Comparison of ENCODE assay signal across 15 mouse cellular contexts in the genomic region with DNA sequence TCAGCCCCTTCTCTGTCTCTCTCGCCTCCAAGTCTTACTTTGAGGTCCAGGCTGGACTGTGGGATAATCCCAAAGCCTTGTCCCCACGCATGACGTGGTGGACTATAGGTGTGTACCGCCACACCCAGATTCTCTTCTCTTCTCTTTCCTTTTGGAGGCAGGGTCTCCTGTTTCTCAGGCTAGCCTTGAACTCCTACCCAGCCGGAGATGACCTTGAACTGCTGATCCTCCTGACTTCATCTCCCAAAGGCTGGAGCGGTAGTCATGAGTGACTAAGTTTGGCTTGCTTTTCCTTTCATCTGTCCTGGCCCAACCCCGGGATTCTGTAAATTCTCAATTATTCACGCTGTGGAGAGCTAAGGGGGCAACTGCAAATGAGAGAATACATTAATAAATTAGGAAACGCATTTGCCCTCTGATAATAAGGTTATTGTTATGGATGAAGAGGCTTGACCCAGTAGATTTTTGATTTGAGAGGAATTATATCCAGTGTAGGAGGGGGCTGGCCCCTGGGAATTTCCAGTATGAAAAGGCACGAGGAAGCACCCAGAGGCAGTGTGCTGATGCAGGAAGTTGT. TPM values are rescaled to one million over a fixed set of nuclear protein-coding genes. Genes with fewer than 3 reads are reported as not detected.
DNase-seq lines count a peak whose midpoint lies in the region; ATAC-seq and TF ChIP-seq lines count a peak whose summit lies in the region.
"Had no signal": no experiment of that assay in that cellular context is flagged by ENCODE, and none has a peak within 500 bp of the region (broad histone marks: within the 10 kb centered on the region; RNA-seq: fewer than 3 reads in every experiment).

No protein-coding gene starts in this region.

- no peak overlapping the region for H3K4me2 ChIP-seq in hindbrain, embryonic 12.5 days (replicated peaks)
- H3K4me2 ChIP-seq in hindbrain, embryonic 16.5 days (ENCODE audit: low read length): no peak overlapping the region
- H3K4me2 ChIP-seq in liver, embryonic 14.5 days (ENCODE audit: low read depth): peak overlapping the region; percentile 37
- no peak overlapping the region for H3K4me2 ChIP-seq in forebrain, embryonic 13.5 days
- H3K4me2 ChIP-seq: intestine, embryonic 15.5 days had no signal

- DNase-seq in ES-CJ7 (ENCODE audit: low read depth, low spot score) (peak; percentile 89), ZHBTc4 (ENCODE audit: low read depth, low spot score) (peak; percentile 76)
- no peak for DNase-seq in liver, embryonic 14.5 days (ENCODE audit: low read depth in 3 of 3, low spot score in 3 of 3)
- no peak for DNase-seq in cerebellum, adult 8-10 months
- DNase-seq in kidney, adult 11 months: no peak
- DNase-seq: cerebellum, adult 11-12 months; gastrocnemius, postnatal 10 days; heart, postnatal 36 days; kidney, postnatal 10 days; lung, postnatal 4 days; thymus, postnatal 4 days had no signal

- no peak overlapping the region for H3K27ac ChIP-seq in hindbrain, embryonic 12.5 days
- H3K27ac ChIP-seq in hindbrain, embryonic 16.5 days (ENCODE audit: low read depth, low read length): no peak overlapping the region
- peak overlapping the region; percentile 78 for H3K27ac ChIP-seq in liver, embryonic 14.5 days
- no peak overlapping the region for H3K27ac ChIP-seq in forebrain, embryonic 13.5 days
- H3K27ac ChIP-seq: intestine, embryonic 15.5 days had no signal

- H3K36me3 ChIP-seq in hindbrain, embryonic 12.5 days: no peaks in the 10 kb centered on the region
- no peaks in the 10 kb centered on the region for H3K36me3 ChIP-seq in hindbrain, embryonic 16.5 days (ENCODE audit: control insufficient read depth, insufficient read depth, low read length)
- H3K36me3 ChIP-seq in liver, embryonic 14.5 days (replicated peaks; ENCODE audit: control insufficient read depth, insufficient read depth, low read depth): no peaks in the 10 kb centered on the region
- H3K36me3 ChIP-seq in forebrain, embryonic 13.5 days (ENCODE audit: poor library complexity, severe bottlenecking): no peaks in the 10 kb centered on the region
- H3K36me3 ChIP-seq: intestine, embryonic 15.5 days had no signal

- ATAC-seq in hindbrain, embryonic 12.5 days (ENCODE audit: low FRiP score): peak; percentile 46
- no peak for ATAC-seq in hindbrain, embryonic 16.5 days
- peak; percentile 9; the same call in 1 of the 2 replicates for ATAC-seq in liver, embryonic 14.5 days (ENCODE audit: insufficient read depth)
- no peak for ATAC-seq in forebrain, embryonic 13.5 days
- ATAC-seq: intestine, embryonic 15.5 days had no signal

- H3K9me3 ChIP-seq in hindbrain, embryonic 12.5 days (replicated peaks): no peaks in the 10 kb centered on the region
- H3K9me3 ChIP-seq in hindbrain, embryonic 16.5 days (ENCODE audit: control insufficient read depth, low read length): no peaks in the 10 kb centered on the region
- no peaks in the 10 kb centered on the region for H3K9me3 ChIP-seq in liver, embryonic 14.5 days (ENCODE audit: control insufficient read depth, low read length)
- no peaks in the 10 kb centered on the region for H3K9me3 ChIP-seq in forebrain, embryonic 13.5 days (replicated peaks)
- H3K9me3 ChIP-seq: intestine, embryonic 15.5 days had no signal

- 57% methylated on average over 10 of the region's 10 CpGs for WGBS in hindbrain, embryonic 12.5 days
- WGBS in hindbrain, embryonic 16.5 days: 45% methylated on average over 10 of the region's 10 CpGs
- WGBS in liver, embryonic 14.5 days (ENCODE audit: insufficient replicate concordance): 81% methylated on average over 10 of the region's 10 CpGs
- WGBS in forebrain, embryonic 13.5 days: 66% methylated on average over 10 of the region's 10 CpGs

- TF ChIP-seq EP300 in liver, embryonic 14.5 days (IDR thresholded peaks at IDR 0.05; ENCODE audit: low read depth): no peak

- TF ChIP-seq CTCF in liver, embryonic 14.5 days (IDR thresholded peaks at IDR 0.05; ENCODE audit: low read depth): no peak

- H3K27me3 ChIP-seq in hindbrain, embryonic 12.5 days: no peaks in the 10 kb centered on the region
- no peaks in the 10 kb centered on the region for H3K27me3 ChIP-seq in hindbrain, embryonic 16.5 days (replicated peaks; ENCODE audit: control insufficient read depth, insufficient read depth, low read length)
- H3K27me3 ChIP-seq in liver, embryonic 14.5 days (ENCODE audit: control insufficient read depth, insufficient read depth, low read length): no peaks in the 10 kb centered on the region
- H3K27me3 ChIP-seq in forebrain, embryonic 13.5 days: 0 out of 2 replicates have a peak, but pooled peaks cover 3% of the 10 kb centered on the region
- H3K27me3 ChIP-seq: intestine, embryonic 15.5 days had no signal

- no peak overlapping the region for H3K4me3 ChIP-seq in hindbrain, embryonic 12.5 days
- no peak overlapping the region for H3K4me3 ChIP-seq in hindbrain, embryonic 16.5 days (ENCODE audit: low read length)
- no peak overlapping the region for H3K4me3 ChIP-seq in liver, embryonic 14.5 days (ENCODE audit: insufficient read depth in 1 of 2, low read depth in 2 of 2, low read length in 2 of 2)
- H3K4me3 ChIP-seq in forebrain, embryonic 13.5 days: no peak overlapping the region
- H3K4me3 ChIP-seq: intestine, embryonic 15.5 days had no signal

- H3K9ac ChIP-seq in hindbrain, embryonic 12.5 days: no peak overlapping the region
- no peak overlapping the region for H3K9ac ChIP-seq in hindbrain, embryonic 16.5 days (ENCODE audit: low read depth, low read length)
- H3K9ac ChIP-seq in liver, embryonic 14.5 days (replicated peaks): peak overlapping the region; percentile 40
- no peak overlapping the region for H3K9ac ChIP-seq in forebrain, embryonic 13.5 days
- H3K9ac ChIP-seq: intestine, embryonic 15.5 days had no signal

- H3K4me1 ChIP-seq in hindbrain, embryonic 12.5 days: peaks cover 10% of the 10 kb centered on the region
- H3K4me1 ChIP-seq in hindbrain, embryonic 16.5 days (ENCODE audit: control insufficient read depth, insufficient read depth, low read depth, low read length): no peaks in the 10 kb centered on the region
- peaks cover 25 to 42% of the 10 kb centered on the region in 2 experiments for H3K4me1 ChIP-seq in liver, embryonic 14.5 days (replicated peaks; ENCODE audit: control insufficient read depth in 2 of 2, insufficient read depth in 2 of 2, low read length in 1 of 2)
- H3K4me1 ChIP-seq in forebrain, embryonic 13.5 days: peaks cover 6% of the 10 kb centered on the region; the same call in 1 of the 2 replicates
- H3K4me1 ChIP-seq: intestine, embryonic 15.5 days had no signal

RNA-seq across cellular contexts. Expression of a gene that starts 42.3 kb away (rescaled TPM):
- 31.8 and 32.0 TPM in 2 replicates for polyA plus RNA-seq in hindbrain, embryonic 12.5 days (2016; fragmentation: Nextera tagmentation; extraction: Ambion mirVana)
- 35.5 and 37.8 TPM in 2 replicates for polyA plus RNA-seq in hindbrain, embryonic 16.5 days (2015; fragmentation: Nextera tagmentation; extraction: Ambion mirVana)
- polyA plus RNA-seq in liver, embryonic 14.5 days (2012; rRNA removed): 9.8 and 12.5 TPM in 2 replicates
- 13.3 and 14.3 TPM in 2 replicates for polyA plus RNA-seq in liver, embryonic 14.5 days (2014; fragmentation: Nextera tagmentation; extraction: Ambion mirVana)
- polyA plus RNA-seq in forebrain, embryonic 13.5 days (2015; fragmentation: Nextera tagmentation; extraction: Ambion mirVana): 29.7 and 33.2 TPM in 2 replicates

RNA-seq across cellular contexts. Expression of a gene that starts 42.3 kb away (rescaled TPM):
- polyA plus RNA-seq in hindbrain, embryonic 12.5 days (2016; fragmentation: Nextera tagmentation; extraction: Ambion mirVana): 38.8 and 39.0 TPM in 2 replicates
- 43.7 and 45.3 TPM in 2 replicates for polyA plus RNA-seq in hindbrain, embryonic 16.5 days (2015; fragmentation: Nextera tagmentation; extraction: Ambion mirVana)
- 20.7 and 23.1 TPM in 2 replicates for polyA plus RNA-seq in liver, embryonic 14.5 days (2012; rRNA removed)
- polyA plus RNA-seq in liver, embryonic 14.5 days (2014; fragmentation: Nextera tagmentation; extraction: Ambion mirVana): 23.2 and 25.7 TPM in 2 replicates
- polyA plus RNA-seq in forebrain, embryonic 13.5 days (2015; fragmentation: Nextera tagmentation; extraction: Ambion mirVana): 42.6 and 45.2 TPM in 2 replicates

RNA-seq across cellular contexts. Expression of a gene that starts 42.4 kb away (rescaled TPM):
- polyA plus RNA-seq in hindbrain, embryonic 12.5 days (2016; fragmentation: Nextera tagmentation; extraction: Ambion mirVana): 2.5 and 3.9 TPM in 2 replicates
- polyA plus RNA-seq in hindbrain, embryonic 16.5 days (2015; fragmentation: Nextera tagmentation; extraction: Ambion mirVana): 1.7 and 1.9 TPM in 2 replicates
- 0.86 and 0.95 TPM in 2 replicates for polyA plus RNA-seq in liver, embryonic 14.5 days (2012; rRNA removed)
- 0.86 and 1.7 TPM in 2 replicates for polyA plus RNA-seq in liver, embryonic 14.5 days (2014; fragmentation: Nextera tagmentation; extraction: Ambion mirVana)
- polyA plus RNA-seq in forebrain, embryonic 13.5 days (2015; fragmentation: Nextera tagmentation; extraction: Ambion mirVana): 1.7 and 3.0 TPM in 2 replicates

Comparison
In these comparisons a context has a peak if more than half of its experiments do, and no peak if none do; other contexts are left out.
1. ATAC-seq: peak in hindbrain, embryonic 12.5 days (single experiment) and liver, embryonic 14.5 days (single experiment); none in hindbrain, embryonic 16.5 days (single experiment) and forebrain, embryonic 13.5 days (single experiment).
2. DNase-seq: peak in ES-CJ7 (single experiment) and ZHBTc4 (single experiment); none in liver, embryonic 14.5 days (0 of 3), cerebellum, adult 8-10 months (single experiment) and kidney, adult 11 months (single experiment).